In genomic region chr12:52832230-52832629, GRCm38 (mm10) we compare ENCODE assay signal across 9 mouse cellular contexts.
DNase-seq lines count a peak whose midpoint lies in the region; ATAC-seq and TF ChIP-seq lines count a peak whose summit lies in the region.
"Had no signal": no experiment of that assay in that cellular context is flagged by ENCODE, and none has a peak within 500 bp of the region (broad histone marks: within the 10 kb centered on the region; RNA-seq: fewer than 3 reads in every experiment).

No protein-coding gene starts in this region.

- ATAC-seq in midbrain, embryonic 16.5 days: no peak; the same call in 1 of the 2 replicates
- ATAC-seq in hindbrain, embryonic 14.5 days (ENCODE audit: low FRiP score): no peak; the same call in 1 of the 2 replicates

- H3K27me3 ChIP-seq in midbrain, embryonic 10.5 days (ENCODE audit: low read depth, poor library complexity, severe bottlenecking): no peaks in the 10 kb centered on the region
- no peaks in the 10 kb centered on the region for H3K27me3 ChIP-seq in midbrain, embryonic 16.5 days (ENCODE audit: control insufficient read depth, insufficient read depth, low read depth, low read length)
- H3K27me3 ChIP-seq in hindbrain, embryonic 14.5 days (ENCODE audit: control insufficient read depth, insufficient read depth, low read length): no peaks in the 10 kb centered on the region
- no peaks in the 10 kb centered on the region for H3K27me3 ChIP-seq in myocyte (ENCODE audit: control insufficient read depth, insufficient read depth, insufficient read length)

- TF ChIP-seq POLR2A in brain, embryonic 14.5 days (IDR thresholded peaks at IDR 0.05; ENCODE audit: borderline replicate concordance, extremely low read depth, insufficient read depth, insufficient read length, poor library complexity, severe bottlenecking): no peak
- TF ChIP-seq POLR2A in embryonic fibroblast, embryonic 13.5 days (IDR thresholded peaks at IDR 0.05; ENCODE audit: low read depth, low read length): no peak
- TF ChIP-seq POLR2A in myocyte (IDR thresholded peaks at IDR 0.05; ENCODE audit: insufficient read length, low read depth): no peak

- H3K4me2 ChIP-seq in midbrain, embryonic 16.5 days (ENCODE audit: low read length): no peak overlapping the region
- H3K4me2 ChIP-seq in hindbrain, embryonic 14.5 days (replicated peaks): no peak overlapping the region
- H3K4me2 ChIP-seq in myocyte (ENCODE audit: low read depth): peak overlapping the region; percentile 65

- H3K27ac ChIP-seq in midbrain, embryonic 10.5 days (replicated peaks): peak overlapping the region; percentile 66; the same call in 1 of the 2 replicates
- H3K27ac ChIP-seq in midbrain, embryonic 16.5 days (ENCODE audit: low read length): no peak overlapping the region
- H3K27ac ChIP-seq in embryonic fibroblast, embryonic 13.5 days (ENCODE audit: insufficient read depth, low read length): peak overlapping the region; percentile 81
- no peak overlapping the region for H3K27ac ChIP-seq in hindbrain, embryonic 14.5 days

- 9% methylated on average over 4 of the region's 4 CpGs for WGBS in midbrain, embryonic 10.5 days
- WGBS in midbrain, embryonic 16.5 days: 4% methylated on average over 4 of the region's 4 CpGs
- WGBS in hindbrain, embryonic 14.5 days: 9% methylated on average over 4 of the region's 4 CpGs

- no peaks in the 10 kb centered on the region for H3K9me3 ChIP-seq in midbrain, embryonic 10.5 days (replicated peaks)
- no peaks in the 10 kb centered on the region for H3K9me3 ChIP-seq in midbrain, embryonic 16.5 days (replicated peaks; ENCODE audit: control insufficient read depth, low read length, poor library complexity, severe bottlenecking)
- no peaks in the 10 kb centered on the region for H3K9me3 ChIP-seq in hindbrain, embryonic 14.5 days (ENCODE audit: control insufficient read depth, low read length)

- DNase-seq in midbrain, embryonic 10.5 days (ENCODE audit: low spot score): peak; percentile 61
- peak; percentile 94 for DNase-seq in brain, embryonic 14.5 days (ENCODE audit: low read depth)
- DNase-seq in hindbrain, embryonic 14.5 days (ENCODE audit: low spot score): peak; percentile 94
- DNase-seq in left cerebral cortex, postnatal 10 days (ENCODE audit: extremely low spot score in 1 of 2, low spot score in 2 of 2): peak; percentile 56 to 75
- DNase-seq in testis, postnatal 10 days (ENCODE audit: low spot score): peak; percentile 72

- no peak overlapping the region for H3ac ChIP-seq in myocyte (ENCODE audit: control insufficient read depth, insufficient read length)

- no peak overlapping the region for H3K9ac ChIP-seq in midbrain, embryonic 16.5 days (ENCODE audit: low read depth, low read length)
- H3K9ac ChIP-seq in hindbrain, embryonic 14.5 days: no peak overlapping the region

- no peaks in the 10 kb centered on the region for H3K79me2 ChIP-seq in myocyte (ENCODE audit: control insufficient read depth, insufficient read depth)

- H3K4me3 ChIP-seq in midbrain, embryonic 10.5 days: 0 out of 2 replicates have a peak overlapping the region, but pooled peaks have one; percentile 14
- H3K4me3 ChIP-seq in midbrain, embryonic 16.5 days (ENCODE audit: low read depth, low read length): no peak overlapping the region
- H3K4me3 ChIP-seq in embryonic fibroblast, embryonic 13.5 days (ENCODE audit: insufficient read depth, low read length): no peak overlapping the region
- H3K4me3 ChIP-seq in hindbrain, embryonic 14.5 days (replicated peaks; ENCODE audit: low read length): no peak overlapping the region
- H3K4me3 ChIP-seq in myocyte: no peak overlapping the region
- H3K4me3 ChIP-seq: erythroblast, embryonic 14.5 days had no signal

- intact Hi-C loops in left cerebral cortex, postnatal 10 days (cut with DNase I): loop anchor here (5.0 to 10.0 kb wide), 3 partner anchors 135 to 817 kb away; partner anchors contain the start of genes Akap6 and Arhgap5

- H3K36me3 ChIP-seq in midbrain, embryonic 10.5 days: no peaks in the 10 kb centered on the region
- no peaks in the 10 kb centered on the region for H3K36me3 ChIP-seq in midbrain, embryonic 16.5 days (ENCODE audit: control insufficient read depth, insufficient read depth, low read length)
- no peaks in the 10 kb centered on the region for H3K36me3 ChIP-seq in hindbrain, embryonic 14.5 days (replicated peaks; ENCODE audit: control insufficient read depth, insufficient read depth)
- H3K36me3 ChIP-seq in myocyte (ENCODE audit: control insufficient read depth, insufficient read depth): no peaks in the 10 kb centered on the region

- TF ChIP-seq CTCF in brain, embryonic 14.5 days (IDR thresholded peaks at IDR 0.05; ENCODE audit: borderline replicate concordance, extremely low read depth, insufficient read depth, insufficient read length): peak; percentile 85; the same call in 1 of the 2 replicates
- TF ChIP-seq CTCF in embryonic fibroblast, embryonic 13.5 days (IDR thresholded peaks at IDR 0.05; ENCODE audit: borderline replicate concordance, insufficient read depth, low read length): peak; percentile 38; the same call in 1 of the 2 replicates

- H3K4me1 ChIP-seq in midbrain, embryonic 10.5 days: peaks cover 55% of the 10 kb centered on the region
- peaks cover 34% of the 10 kb centered on the region for H3K4me1 ChIP-seq in midbrain, embryonic 16.5 days (ENCODE audit: control insufficient read depth, insufficient read depth, low read length)
- H3K4me1 ChIP-seq in embryonic fibroblast, embryonic 13.5 days (ENCODE audit: control insufficient read depth, insufficient read depth, low read length): peaks cover 24% of the 10 kb centered on the region
- peaks cover 33% of the 10 kb centered on the region for H3K4me1 ChIP-seq in hindbrain, embryonic 14.5 days (replicated peaks; ENCODE audit: control insufficient read depth, insufficient read depth, low read length)

TF ChIP-seq in myocyte, 11 proteins besides CTCF, POLR2A, EP300 and RAD21:
- TF ChIP-seq SRF (IDR thresholded peaks at IDR 0.05; ENCODE audit: control insufficient read depth, insufficient read length, low read depth) (no peak), TCF3 (IDR thresholded peaks at IDR 0.05; ENCODE audit: insufficient read length, low read depth) (no peak), USF1 (IDR thresholded peaks at IDR 0.05; ENCODE audit: low read depth) (no peak), TCF12 (IDR thresholded peaks at IDR 0.05; ENCODE audit: insufficient read depth, poor library complexity, severe bottlenecking) (no peak), REST (IDR thresholded peaks at IDR 0.05; ENCODE audit: insufficient read depth, insufficient read length) (no peak), E2F4 (IDR thresholded peaks at IDR 0.05; ENCODE audit: insufficient read depth) (no peak), POLR2AphosphoS2 (IDR thresholded peaks at IDR 0.05; ENCODE audit: insufficient read length, low read depth) (no peak), MYOD1 (IDR thresholded peaks at IDR 0.05; ENCODE audit: control insufficient read depth in 1 of 3, insufficient read length in 2 of 3, low read depth in 2 of 3) (no peak), MAX (IDR thresholded peaks at IDR 0.05; ENCODE audit: low read depth) (no peak), CEBPB (IDR thresholded peaks at IDR 0.05; ENCODE audit: insufficient read depth, poor library complexity, severe bottlenecking) (no peak), MYOG (IDR thresholded peaks at IDR 0.05; ENCODE audit: control insufficient read depth in 1 of 3, insufficient read depth in 1 of 3, insufficient read length in 2 of 3, low read depth in 2 of 3) (no peak)
TF ChIP-seq in myocyte: peak in this region for 0.

Comparison
In these comparisons a context has a peak if more than half of its experiments do, and no peak if none do; other contexts are left out.
1. H3K27ac ChIP-seq: peak in midbrain, embryonic 10.5 days (single experiment) and embryonic fibroblast, embryonic 13.5 days (single experiment); none in midbrain, embryonic 16.5 days (single experiment) and hindbrain, embryonic 14.5 days (single experiment).
2. Peak in every context shown above with its lines, with median percentiles within 50 percentile points of each other: DNase-seq.